Comparison of ENCODE assay signal across 1 mouse cellular context in genomic region chr11:69096987-69097900, GRCm38 (mm10).
TF ChIP-seq lines count a peak whose summit lies in the region.

No protein-coding gene starts in this region.

TF ChIP-seq in myocyte, 11 proteins besides CTCF, POLR2A, EP300 and RAD21 (continued from another document):
- peak; percentile 43 to 94 (median 82) for TF ChIP-seq MYOG (IDR thresholded peaks at IDR 0.05; ENCODE audit: control insufficient read depth in 1 of 3, insufficient read depth in 1 of 3, insufficient read length in 2 of 3, low read depth in 2 of 3)
- TF ChIP-seq TCF12 (IDR thresholded peaks at IDR 0.05; ENCODE audit: insufficient read depth, poor library complexity, severe bottlenecking) = no peak
- TF ChIP-seq POLR2AphosphoS2 (IDR thresholded peaks at IDR 0.05; ENCODE audit: insufficient read length, low read depth) = peak; percentile 59
- TF ChIP-seq REST (IDR thresholded peaks at IDR 0.05; ENCODE audit: insufficient read depth, insufficient read length) = no peak
- TF ChIP-seq MAX (IDR thresholded peaks at IDR 0.05; ENCODE audit: low read depth) = no peak
- no peak for TF ChIP-seq E2F4 (IDR thresholded peaks at IDR 0.05; ENCODE audit: insufficient read depth)
- no peak for TF ChIP-seq CEBPB (IDR thresholded peaks at IDR 0.05; ENCODE audit: insufficient read depth, poor library complexity, severe bottlenecking)
- TF ChIP-seq TCF3 (IDR thresholded peaks at IDR 0.05; ENCODE audit: insufficient read length, low read depth) = peak; percentile 69
